Mouse (Mus musculus): Measurements from ENCODE around the gene Zcchc17. TPM values are rescaled to one million over a fixed set of nuclear protein-coding genes. Genes with fewer than 3 reads are reported as not detected.

Zcchc17 gene
- polyA plus RNA-seq, 1 experiment: 18.2 TPM

GRCm38 (mm10) chr4:130322567-130322966 is 37.2 kb downstream of the Zcchc17 start:
- DNase-seq: no peak
- no peak overlapping the region for H3K4me3 ChIP-seq (replicated peaks; ENCODE audit: extremely low read depth, low read depth, low read length)
- TF ChIP-seq POLR2A (IDR thresholded peaks at IDR 0.05; ENCODE audit: borderline replicate concordance, extremely low read depth, low read depth, low read length): no peak
- no peak for TF ChIP-seq CTCF (IDR thresholded peaks at IDR 0.05; ENCODE audit: insufficient read depth, low read length)
- no peaks in the 10 kb centered on the region for H3K4me1 ChIP-seq (ENCODE audit: control insufficient read depth, insufficient read depth, low read length)
- 76% methylated on average over 7 of the region's 7 CpGs for WGBS

GRCm38 (mm10) chr4:130321640-130322039 is 38.1 kb downstream of the Zcchc17 start:
- no peak overlapping the region for H3K4me3 ChIP-seq (replicated peaks; ENCODE audit: extremely low read depth, low read depth, low read length)
- TF ChIP-seq CTCF (IDR thresholded peaks at IDR 0.05; ENCODE audit: insufficient read depth, low read length): no peak
- TF ChIP-seq POLR2A (IDR thresholded peaks at IDR 0.05; ENCODE audit: borderline replicate concordance, extremely low read depth, low read depth, low read length): no peak
- H3K4me1 ChIP-seq (ENCODE audit: control insufficient read depth, insufficient read depth, low read length): no peaks in the 10 kb centered on the region
- no peak for DNase-seq
- WGBS: 87% methylated on average over 7 of the region's 7 CpGs

GRCm38 (mm10) chr4:130319564-130319963 is 40.2 kb downstream of the Zcchc17 start:
- Histone ChIP-seq H3K4me1 (ENCODE audit: control insufficient read depth, insufficient read depth, low read length) (no peaks in the 10 kb centered on the region), H3K4me3 (replicated peaks; ENCODE audit: extremely low read depth, low read depth, low read length) (no peak overlapping the region)
- TF ChIP-seq CTCF (IDR thresholded peaks at IDR 0.05; ENCODE audit: insufficient read depth, low read length) (no peak), POLR2A (IDR thresholded peaks at IDR 0.05; ENCODE audit: borderline replicate concordance, extremely low read depth, low read depth, low read length) (no peak)
- 85% methylated on average over 7 of the region's 7 CpGs for WGBS
- no peak for DNase-seq

GRCm38 (mm10) chr4:130318122-130318521 is 41.6 kb downstream of the Zcchc17 start:
- WGBS: 69% methylated on average over 3 of the region's 3 CpGs
- H3K4me3 ChIP-seq (replicated peaks; ENCODE audit: extremely low read depth, low read depth, low read length): no peak overlapping the region
- no peaks in the 10 kb centered on the region for H3K4me1 ChIP-seq (ENCODE audit: control insufficient read depth, insufficient read depth, low read length)
- DNase-seq: no peak
- TF ChIP-seq CTCF (IDR thresholded peaks at IDR 0.05; ENCODE audit: insufficient read depth, low read length) (no peak), POLR2A (IDR thresholded peaks at IDR 0.05; ENCODE audit: borderline replicate concordance, extremely low read depth, low read depth, low read length) (no peak)

GRCm38 (mm10) chr4:130316691-130317090 is 43.1 kb downstream of the Zcchc17 start:
- Histone ChIP-seq H3K4me1 (ENCODE audit: control insufficient read depth, insufficient read depth, low read length) (no peaks in the 10 kb centered on the region), H3K4me3 (replicated peaks; ENCODE audit: extremely low read depth, low read depth, low read length) (no peak overlapping the region)
- DNase-seq: no peak
- WGBS: 75% methylated on average over 10 of the region's 10 CpGs
- TF ChIP-seq POLR2A (IDR thresholded peaks at IDR 0.05; ENCODE audit: borderline replicate concordance, extremely low read depth, low read depth, low read length) (no peak), CTCF (IDR thresholded peaks at IDR 0.05; ENCODE audit: insufficient read depth, low read length) (no peak)

GRCm38 (mm10) chr4:130315771-130316527 is 43.8 kb downstream of the Zcchc17 start:
- no peaks in the 10 kb centered on the region for H3K4me1 ChIP-seq (ENCODE audit: control insufficient read depth, insufficient read depth, low read length)
- 61% methylated on average over 13 of the region's 13 CpGs for WGBS
- no peak for DNase-seq
- TF ChIP-seq POLR2A (IDR thresholded peaks at IDR 0.05; ENCODE audit: borderline replicate concordance, extremely low read depth, low read depth, low read length): no peak
- TF ChIP-seq CTCF (IDR thresholded peaks at IDR 0.05; ENCODE audit: insufficient read depth, low read length): no peak
- no peak overlapping the region for H3K4me3 ChIP-seq (replicated peaks; ENCODE audit: extremely low read depth, low read depth, low read length)

GRCm38 (mm10) chr4:130313552-130313951 is 46.2 kb downstream of the Zcchc17 start:
- WGBS: 86% methylated on average over 4 of the region's 4 CpGs
- H3K4me3 ChIP-seq (replicated peaks; ENCODE audit: extremely low read depth, low read depth, low read length): no peak overlapping the region
- no peak for TF ChIP-seq POLR2A (IDR thresholded peaks at IDR 0.05; ENCODE audit: borderline replicate concordance, extremely low read depth, low read depth, low read length)
- no peak for TF ChIP-seq CTCF (IDR thresholded peaks at IDR 0.05; ENCODE audit: insufficient read depth, low read length)

GRCm38 (mm10) chr4:130312526-130312925 is 47.2 kb downstream of the Zcchc17 start:
- 78% methylated on average over 3 of the region's 3 CpGs for WGBS

More at GRCm38 (mm10) chr4:130313552-130313951, 46.2 kb downstream of the Zcchc17 start:
- H3K4me1 ChIP-seq (ENCODE audit: control insufficient read depth, insufficient read depth, low read length): no peaks in the 10 kb centered on the region
- DNase-seq: no peak

GRCm38 (mm10) chr4:130309254-130309653 is 50.5 kb downstream of the Zcchc17 start:
- Histone ChIP-seq H3K4me1 (ENCODE audit: control insufficient read depth, insufficient read depth, low read length) (no peaks in the 10 kb centered on the region), H3K4me3 (replicated peaks; ENCODE audit: extremely low read depth, low read depth, low read length) (no peak overlapping the region)
- no peak for DNase-seq
- TF ChIP-seq POLR2A (IDR thresholded peaks at IDR 0.05; ENCODE audit: borderline replicate concordance, extremely low read depth, low read depth, low read length) (no peak), CTCF (IDR thresholded peaks at IDR 0.05; ENCODE audit: insufficient read depth, low read length) (no peak)
- WGBS: 67% methylated on average over 8 of the region's 8 CpGs

More at GRCm38 (mm10) chr4:130312526-130312925, 47.2 kb downstream of the Zcchc17 start:
- TF ChIP-seq CTCF (IDR thresholded peaks at IDR 0.05; ENCODE audit: insufficient read depth, low read length) (no peak), POLR2A (IDR thresholded peaks at IDR 0.05; ENCODE audit: borderline replicate concordance, extremely low read depth, low read depth, low read length) (no peak)
- no peaks in the 10 kb centered on the region for H3K4me1 ChIP-seq (ENCODE audit: control insufficient read depth, insufficient read depth, low read length)
- DNase-seq: no peak
- H3K4me3 ChIP-seq (replicated peaks; ENCODE audit: extremely low read depth, low read depth, low read length): no peak overlapping the region
